Mouse (Mus musculus) right cerebral cortex, postnatal 25 days (tissue): ENCODE data around the gene Gm49342.
"Not testable (repeated sequence)": the region's sequence is repeated elsewhere in the genome, so short reads cannot be mapped to it uniquely, and the experiment has no call there.

ENCODE experiments used
- DNase-seq: peaks from one replicate; pipeline ENCODE4 v3.0.0; 2022

Gm49342 gene

DNA sequence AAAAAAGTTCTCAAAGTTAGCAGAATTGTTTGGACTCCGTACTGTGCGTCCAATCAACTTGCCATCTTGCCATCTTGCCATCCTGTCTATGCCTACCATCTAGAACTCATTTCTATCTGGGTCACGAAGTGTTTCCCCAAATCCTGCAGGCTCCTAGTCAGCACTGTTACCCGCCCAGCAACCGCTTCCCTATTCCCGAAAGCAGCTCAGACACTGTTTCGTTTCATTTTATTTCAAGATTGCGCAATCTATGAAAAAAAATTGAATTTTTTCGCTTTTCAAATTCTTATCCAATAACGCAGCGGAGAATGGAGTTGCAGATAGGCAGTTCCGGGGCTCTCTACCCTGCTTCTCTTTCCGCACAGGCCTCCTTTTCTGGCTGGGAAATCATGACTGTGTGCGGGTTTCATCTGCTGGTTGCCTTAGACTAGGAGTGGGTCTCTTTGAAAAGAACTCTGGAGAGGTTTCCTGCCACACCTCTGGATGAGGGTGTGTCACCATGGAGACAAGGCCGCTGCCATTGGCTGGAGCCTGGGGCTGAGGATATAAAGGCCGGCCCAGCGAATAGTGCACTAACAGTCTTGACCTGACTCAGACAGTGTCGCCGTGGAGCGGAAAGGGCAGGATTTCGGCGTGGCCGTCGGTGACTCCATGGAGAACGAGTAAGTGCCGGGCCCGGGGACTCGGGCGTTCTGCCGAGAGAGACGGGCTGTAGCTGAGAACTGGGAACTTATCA, at the start of gene Gm49342:
TSS of gene Gm49342 (plus strand) at position 586 of the 736 bp plus-strand sequence.
- peak; percentile 84 for DNase-seq

DNA sequence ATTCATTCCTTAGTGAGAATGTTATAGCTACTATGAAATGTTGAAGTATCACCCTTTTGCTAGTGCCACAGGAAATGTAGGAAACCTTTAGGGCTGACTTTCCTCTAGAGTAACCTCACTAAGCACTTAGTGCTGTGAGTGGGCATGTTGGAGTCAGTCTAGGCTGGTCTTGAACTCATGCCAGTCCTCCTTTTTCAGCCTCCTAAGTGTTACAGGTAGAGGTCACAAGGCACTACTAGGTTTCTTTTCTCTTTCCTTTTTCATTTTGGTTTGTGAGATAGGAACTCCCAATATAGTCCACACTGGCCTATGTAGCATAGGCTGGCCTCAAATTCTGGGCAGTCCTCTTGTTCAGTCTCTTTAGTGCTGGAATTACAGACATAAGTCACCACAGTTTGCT, 48.9 kb upstream of the Gm49342 start:
- no peak for DNase-seq

- DNase-seq = peak; percentile 41
These were observed 48.2 kb upstream of the Gm49342 start for GRCm38 (mm10) chr14:50895985-50896746.

DNA sequence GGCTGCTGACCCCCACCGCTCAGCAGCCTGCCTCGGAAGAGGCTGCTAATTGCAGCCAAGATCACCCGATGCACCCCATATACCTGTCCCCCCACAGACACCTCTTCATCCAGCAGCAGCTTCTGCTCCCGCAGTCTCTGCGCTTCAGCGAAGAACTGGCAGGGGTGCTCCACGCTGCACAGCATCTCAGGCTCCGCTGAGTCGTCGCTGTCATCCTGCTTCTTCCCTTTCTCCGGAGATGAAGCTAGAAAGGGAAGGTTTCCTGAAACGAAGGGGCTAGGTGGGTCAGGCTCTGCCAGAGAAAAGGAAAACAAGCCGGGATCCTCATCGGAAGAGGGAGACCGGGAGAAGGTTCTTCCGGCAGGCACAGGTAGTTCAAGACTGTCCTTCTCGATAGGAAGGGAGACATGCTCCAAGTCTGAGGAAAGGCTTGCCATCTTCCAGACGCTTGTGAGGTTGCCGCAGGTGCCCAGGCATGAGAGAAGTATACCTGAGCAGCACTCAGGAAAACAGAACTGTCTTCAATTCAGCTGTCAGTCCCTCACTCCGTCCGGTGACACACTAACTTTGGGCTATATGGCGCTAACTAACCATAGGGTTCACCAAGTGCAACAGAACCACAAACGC, 47.5 kb upstream of the Gm49342 start:
- DNase-seq = peak; percentile 50

DNA sequence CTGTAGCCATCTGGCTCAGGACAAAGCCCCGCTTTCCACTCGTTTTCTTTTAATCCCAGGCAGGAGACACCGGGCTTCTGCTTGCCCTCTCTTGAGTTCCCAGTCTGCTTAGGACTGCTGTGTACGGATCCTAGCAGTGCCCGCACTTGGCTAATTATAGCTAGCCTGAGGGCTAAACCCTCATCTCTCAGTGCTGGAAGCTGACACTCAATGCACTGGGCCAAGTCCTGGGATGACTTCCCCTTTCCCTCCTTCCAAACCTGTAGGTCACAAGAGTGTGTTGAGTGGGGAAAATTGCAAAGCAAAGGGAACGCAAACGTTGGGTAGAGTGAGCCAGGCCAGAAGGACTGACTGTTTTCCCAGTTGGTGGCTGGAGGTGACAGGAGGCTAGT, 46.9 kb upstream of the Gm49342 start, which contains the start of gene Klhl33:
TSS of gene Klhl33 (minus strand) at position 134 of the 392 bp plus-strand sequence.
- no peak for DNase-seq

DNA sequence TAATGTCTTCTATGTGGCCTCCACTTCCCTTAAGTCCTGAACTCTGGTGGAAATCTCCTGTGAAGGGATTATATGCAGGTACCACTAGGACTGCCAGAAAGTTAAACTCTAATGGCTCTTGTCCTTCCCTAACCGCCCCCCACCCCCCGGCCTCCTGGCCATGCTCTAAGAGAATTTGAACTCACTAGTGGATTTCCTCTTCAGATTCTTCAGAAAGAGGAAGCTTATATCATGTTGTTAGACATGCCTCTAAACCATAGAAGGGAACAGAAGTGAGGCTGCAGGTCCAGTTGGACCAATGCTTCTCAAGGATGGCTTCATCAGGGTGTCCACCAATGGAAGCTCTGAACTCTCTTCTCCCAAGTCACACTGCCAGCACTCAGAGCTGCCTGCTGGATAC, 46.3 kb upstream of the Gm49342 start:
- not testable (repeated sequence) for DNase-seq

- no peak for DNase-seq
These were observed 40.1 kb upstream of the Gm49342 start for GRCm38 (mm10) chr14:50903973-50904827.

GRCm38 (mm10) chr14:50904828-50905129, 39.5 kb upstream of the Gm49342 start:
- DNase-seq = no peak

GRCm38 (mm10) chr14:50905327-50905726, 39.0 kb upstream of the Gm49342 start:
- DNase-seq = not testable (repeated sequence)

- DNase-seq = no peak
These were observed 36.2 kb upstream of the Gm49342 start for GRCm38 (mm10) chr14:50908126-50908525.

DNA sequence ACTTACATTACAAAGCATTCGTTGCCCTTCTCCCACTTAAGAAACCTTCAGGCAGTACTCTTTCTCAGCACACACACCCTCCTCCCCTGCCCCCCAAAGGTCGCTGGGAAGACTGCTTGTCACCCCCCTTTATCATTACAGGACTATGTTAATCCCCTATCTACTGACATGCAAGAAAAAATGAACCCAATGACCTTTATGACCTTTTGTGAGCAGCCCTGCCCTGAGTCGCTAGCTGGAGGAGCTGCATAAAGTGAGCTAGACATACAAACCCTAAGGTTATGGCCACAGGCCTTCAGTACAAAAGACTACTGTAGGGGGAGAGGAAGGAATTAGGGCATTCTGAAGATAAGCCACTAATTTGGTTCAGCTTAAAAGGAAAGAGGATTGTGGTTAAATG, 33.0 kb upstream of the Gm49342 start:
- no peak for DNase-seq

- not testable (repeated sequence) for DNase-seq
These were observed 20.9 kb upstream of the Gm49342 start for GRCm38 (mm10) chr14:50923437-50923836.

GRCm38 (mm10) chr14:50924281-50925064, 19.8 kb upstream of the Gm49342 start, which contains the start of the genes Osgep and Apex1:
Gene Osgep, minus strand, starts transcription at chr14:50924893.
Gene Apex1, plus strand, starts transcription at chr14:50924968.
- DNase-seq = peak; percentile 96

- no peak for DNase-seq
These were observed 19.0 kb upstream of the Gm49342 start for GRCm38 (mm10) chr14:50925111-50925920.

- DNase-seq = no peak
These were observed 17.0 kb upstream of the Gm49342 start for GRCm38 (mm10) chr14:50927366-50927765.

GRCm38 (mm10) chr14:50929951-50930350, 14.4 kb upstream of the Gm49342 start:
- no peak for DNase-seq

GRCm38 (mm10) chr14:50930377-50930753, 14.0 kb upstream of the Gm49342 start:
- no peak for DNase-seq

DNA sequence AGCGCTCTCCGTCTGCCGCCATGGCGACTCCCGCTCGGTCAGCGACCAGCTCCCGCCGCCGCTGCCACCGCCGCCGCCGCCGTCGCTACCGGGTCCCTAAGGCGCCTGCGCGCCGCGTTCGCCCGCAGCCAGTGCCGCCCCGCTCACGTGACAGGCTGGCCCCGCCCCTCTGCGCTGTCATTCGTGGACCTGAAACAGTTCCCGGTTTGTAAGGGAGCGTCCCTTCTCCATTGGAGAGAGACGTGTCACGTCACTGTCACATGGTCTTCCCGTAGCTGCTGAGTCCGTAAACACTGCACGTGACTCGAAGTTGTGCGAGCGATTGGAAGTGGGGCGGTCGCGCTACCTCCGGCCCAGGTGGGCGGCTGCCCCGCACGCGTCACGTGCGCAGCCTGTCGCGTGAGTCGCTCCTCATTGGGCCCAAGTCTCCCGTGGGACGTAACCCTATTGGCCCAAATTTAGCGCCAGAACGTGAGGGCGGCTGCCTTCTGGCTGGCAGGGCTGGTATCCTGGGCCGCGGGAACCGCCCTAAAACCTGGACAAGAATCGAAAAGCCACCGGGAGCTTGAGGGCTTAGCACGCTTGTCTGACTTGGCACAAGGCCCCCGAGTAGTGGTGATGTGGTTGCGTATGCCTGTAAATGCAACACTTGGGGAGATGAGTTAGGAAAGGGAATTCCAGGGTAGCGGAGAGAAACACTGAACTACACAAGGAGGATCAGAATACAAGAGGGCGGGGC, 13.4 kb upstream of the Gm49342 start, which contains the start of the genes Pip4p1 and Pnp:
TSS of gene Pip4p1 (minus strand) at position 103 of the 739 bp plus-strand sequence.
TSS of gene Pnp (plus strand) at position 329 of the 739 bp plus-strand sequence.
- peak; percentile 99 for DNase-seq

DNA sequence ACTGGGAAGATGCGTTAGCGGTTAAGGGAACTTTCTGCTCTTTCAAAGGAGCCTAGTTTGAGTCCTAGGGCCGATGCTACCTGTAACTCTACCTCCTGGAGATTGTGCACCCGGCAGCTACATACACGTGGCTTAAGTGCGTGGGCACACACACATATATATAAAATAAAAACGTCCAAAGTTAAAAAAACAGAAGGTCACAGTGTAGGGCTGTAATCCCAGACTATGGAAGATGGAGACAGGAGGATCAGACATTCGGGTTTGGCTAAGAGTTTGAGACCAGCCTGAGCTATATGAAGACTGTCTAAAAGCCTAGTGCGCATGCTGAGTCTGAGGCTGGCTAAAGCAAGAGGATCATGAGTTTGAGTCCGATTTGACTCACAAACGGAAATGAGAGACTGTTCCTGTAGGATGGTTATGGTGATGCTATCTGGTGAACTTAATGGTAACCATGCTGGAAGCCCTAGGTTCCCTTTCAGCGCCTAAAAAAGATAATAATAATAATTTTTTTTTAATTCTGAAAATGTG, 12.8 kb upstream of the Gm49342 start:
- no peak for DNase-seq

DNA sequence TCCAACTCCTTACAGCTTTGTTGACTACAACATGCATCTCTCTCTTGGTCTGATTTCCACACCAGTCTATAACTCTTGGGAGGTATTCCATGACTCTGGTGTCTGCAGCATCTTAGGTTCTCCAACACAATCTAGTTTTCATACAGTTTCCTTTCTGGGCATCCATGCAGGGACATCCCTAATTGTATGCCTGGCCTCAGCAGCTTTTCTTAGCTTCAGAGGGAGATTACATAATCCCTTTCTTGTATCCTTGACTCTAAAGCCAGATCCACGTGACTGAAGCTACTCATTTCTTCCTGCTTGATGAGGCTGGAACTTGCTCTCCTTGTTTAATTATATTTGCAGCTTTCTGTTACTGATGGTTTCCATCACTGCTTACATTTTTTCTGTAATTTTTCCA, 7.7 kb upstream of the Gm49342 start:
- no peak for DNase-seq
